Mouse (Mus musculus): ENCODE measurements around the gene Luzp2.
A peak's percentile ranks its signal among the peaks of the same experiment; 100 is the strongest.

Luzp2 gene

DNA sequence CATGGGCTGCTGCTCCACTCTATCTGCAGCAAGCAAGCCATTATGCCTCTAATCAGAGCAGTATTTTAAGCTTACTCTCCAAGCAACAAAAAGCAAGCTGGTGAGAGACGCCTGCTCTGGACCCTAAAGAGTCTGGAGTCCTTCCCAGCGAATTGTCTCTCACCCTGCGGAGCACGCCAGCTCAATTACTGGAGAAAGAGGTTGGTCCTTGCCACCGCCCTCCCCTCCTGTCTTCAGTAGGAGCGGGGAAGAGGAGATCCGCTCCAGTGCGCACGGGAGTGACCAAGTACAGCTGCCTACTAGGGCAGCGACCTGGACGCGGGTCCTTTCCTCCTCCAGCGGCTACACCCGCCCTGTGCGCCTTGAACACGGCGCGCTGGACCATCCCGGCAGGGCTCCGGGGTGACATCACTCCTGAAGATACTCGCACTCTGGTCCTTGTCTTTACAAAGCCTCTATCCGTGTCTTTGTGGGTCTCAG is at the start of gene Luzp2:
Luzp2 (plus strand) TSS at position 127 of the 480 bp plus-strand sequence.
- peak; percentile 1 for DNase-seq (ENCODE audit: extremely low read depth, insufficient read length, low spot score)

DNA sequence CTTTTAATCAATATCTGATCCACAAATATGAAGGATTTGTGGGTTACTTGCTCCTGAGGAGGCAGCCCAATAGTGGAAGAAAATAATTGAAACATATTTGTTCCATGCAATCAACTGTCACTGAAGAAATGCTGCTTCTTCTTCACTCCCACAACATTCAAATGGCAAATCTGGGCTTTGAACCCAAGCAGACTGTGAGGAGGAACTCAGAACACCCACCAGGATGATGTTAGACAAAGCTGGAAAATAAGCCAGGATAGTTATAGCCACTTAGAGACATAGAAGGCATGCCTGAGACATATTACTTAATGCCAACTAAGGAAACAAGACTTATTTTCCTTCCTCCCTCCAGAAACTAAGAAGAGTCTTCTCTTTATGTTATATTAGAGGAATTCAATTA is 47.8 kb upstream of the Luzp2 start:
- DNase-seq (ENCODE audit: extremely low read depth, insufficient read length, low spot score): no peak

DNA sequence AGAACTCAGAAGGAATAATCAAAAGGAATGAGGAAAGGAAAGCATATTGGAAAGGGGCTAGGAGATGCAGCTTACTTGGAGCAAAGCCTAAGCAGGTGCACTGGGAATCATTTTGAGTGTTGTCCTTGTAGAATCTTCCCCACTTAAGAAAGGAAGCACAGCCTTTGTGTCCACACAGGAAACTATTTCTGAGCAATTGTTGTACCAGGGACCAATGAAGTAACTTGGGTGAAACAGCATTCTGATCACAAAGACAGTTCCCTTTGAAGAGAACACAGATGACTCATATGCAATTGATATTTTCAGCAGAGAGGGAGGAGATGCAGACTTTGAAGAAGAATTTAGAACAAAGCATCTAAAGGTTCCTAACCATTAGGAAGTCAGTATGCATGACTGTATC is 16.7 kb upstream of the Luzp2 start:
- DNase-seq (ENCODE audit: extremely low read depth, insufficient read length, low spot score): no peak

DNA sequence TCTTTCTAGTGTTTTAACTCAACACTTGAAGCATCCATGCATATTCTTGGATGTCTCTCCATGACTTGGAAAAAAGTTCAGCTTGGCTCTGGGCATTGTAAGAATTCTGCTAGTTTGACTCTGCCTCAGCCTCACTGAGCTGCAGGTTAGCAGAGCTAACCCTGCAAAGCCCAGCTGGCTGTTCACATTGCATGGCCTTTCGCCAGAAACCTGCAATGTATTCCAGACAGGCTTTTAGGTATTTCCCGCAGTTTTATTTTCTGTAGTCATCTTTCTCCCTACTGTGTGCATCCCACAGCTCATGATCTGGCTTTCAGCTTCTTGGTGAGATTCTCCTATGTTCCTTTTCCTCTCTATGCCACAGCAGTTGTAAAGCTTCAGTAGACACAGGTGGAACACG is 6.5 kb upstream of the Luzp2 start:
- DNase-seq (ENCODE audit: extremely low read depth, insufficient read length, low spot score): no peak

DNA sequence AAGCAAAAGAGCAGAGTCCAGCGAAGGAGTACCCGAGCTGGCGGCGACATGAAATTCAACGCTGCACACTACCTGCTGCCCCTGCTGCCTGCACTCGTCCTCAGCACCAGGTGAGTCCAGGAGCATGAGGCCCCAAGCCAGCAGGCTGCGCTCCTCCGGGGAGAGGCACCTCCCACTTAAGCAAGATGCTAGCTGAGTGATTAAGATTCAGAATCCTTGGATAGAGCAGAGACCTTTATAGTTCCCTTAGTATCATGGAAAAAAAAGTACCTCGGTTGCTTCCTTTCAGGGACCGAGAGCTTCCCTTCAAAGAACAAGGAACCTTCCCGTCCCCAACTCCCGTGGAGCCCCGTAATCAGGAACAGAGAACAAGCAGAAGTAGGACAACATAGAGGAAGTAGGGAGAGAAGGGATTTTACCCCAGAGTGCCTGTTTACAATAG is 634 bp downstream of the Luzp2 start:
- DNase-seq (ENCODE audit: extremely low read depth, insufficient read length, low spot score): no peak

DNA sequence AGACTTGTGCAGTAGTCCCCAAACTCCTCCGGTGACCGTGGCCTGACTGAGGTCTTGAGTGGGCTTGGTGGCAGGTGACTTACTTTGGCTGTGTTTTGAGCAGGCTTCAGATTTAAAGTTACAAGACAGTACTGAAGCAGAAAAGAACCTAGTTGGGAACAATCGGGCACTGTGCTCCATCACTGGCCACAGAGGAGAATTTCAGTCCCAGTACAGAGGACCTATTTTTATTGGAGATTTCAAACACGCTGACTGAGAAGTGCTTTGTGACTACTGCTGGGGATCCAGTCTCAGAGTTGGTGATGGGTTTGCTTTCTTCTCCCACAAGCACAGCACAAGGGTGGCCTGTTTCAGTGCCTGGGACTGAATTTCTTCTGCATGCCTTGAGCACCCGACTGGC is 1.1 kb downstream of the Luzp2 start:
- DNase-seq (ENCODE audit: extremely low read depth, insufficient read length, low spot score): no peak

DNA sequence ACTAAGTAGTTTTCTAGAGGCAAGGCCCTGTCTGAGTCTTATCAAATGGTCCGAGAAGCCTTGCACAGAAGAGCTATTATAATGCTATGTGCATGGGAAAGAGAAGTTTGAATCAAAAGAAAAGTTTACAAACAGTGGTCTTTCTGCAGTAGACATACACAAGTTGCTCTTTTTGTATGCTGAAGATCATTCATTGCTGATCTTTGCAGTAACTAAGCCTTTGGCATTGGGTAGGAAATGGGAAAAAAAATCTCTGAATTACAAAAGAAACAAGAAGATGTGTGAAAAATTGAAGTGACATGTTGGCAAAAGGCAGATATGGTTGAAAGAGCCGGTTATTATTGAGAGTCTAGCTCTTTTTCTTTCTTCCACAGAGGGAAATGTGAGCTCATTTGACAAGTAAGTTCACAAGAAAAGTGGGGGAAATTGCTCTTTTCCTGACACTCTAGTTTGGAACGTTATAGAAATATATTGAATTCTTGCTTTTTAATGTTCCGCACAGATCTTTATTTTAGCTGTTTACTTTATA is 7.6 kb downstream of the Luzp2 start:
- DNase-seq (ENCODE audit: extremely low read depth, insufficient read length, low spot score): no peak

DNA sequence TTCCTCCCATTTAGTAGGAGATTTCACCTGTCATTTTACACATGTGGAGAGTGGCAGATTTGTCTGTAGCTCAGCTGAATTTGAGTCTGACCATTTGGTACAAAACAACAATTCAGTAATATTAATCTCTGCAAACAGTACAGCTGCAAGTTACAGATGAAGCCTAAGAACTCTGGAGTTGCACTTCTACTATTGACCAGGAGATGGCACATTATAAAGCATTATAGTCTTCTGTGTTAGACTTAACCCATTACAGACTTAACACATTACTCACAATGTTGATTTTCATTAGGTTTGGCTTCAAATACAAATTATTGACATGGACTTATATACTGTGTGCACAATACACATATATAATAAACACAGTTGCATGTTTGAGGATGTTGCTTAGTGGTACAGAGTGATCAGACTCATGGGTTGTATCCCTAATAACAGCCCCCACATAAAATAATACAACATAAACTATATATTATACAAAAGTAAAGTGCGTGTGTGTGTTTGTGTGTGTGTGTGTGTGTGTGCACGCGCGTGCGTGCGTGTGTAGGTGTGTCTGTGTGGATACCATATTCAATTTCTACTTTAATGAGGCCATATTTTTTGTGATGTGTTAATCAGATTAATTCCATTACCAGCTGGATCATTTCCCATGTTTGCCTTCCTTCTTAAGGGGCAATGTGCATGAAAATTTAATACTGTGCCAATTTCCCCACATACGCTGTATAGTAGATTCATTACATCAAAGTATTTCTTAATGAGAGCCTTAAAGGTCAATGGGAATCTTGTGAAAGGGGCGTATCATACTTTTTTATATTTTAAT is 10.8 kb downstream of the Luzp2 start:
- DNase-seq (ENCODE audit: extremely low read depth, insufficient read length, low spot score): no peak

DNA sequence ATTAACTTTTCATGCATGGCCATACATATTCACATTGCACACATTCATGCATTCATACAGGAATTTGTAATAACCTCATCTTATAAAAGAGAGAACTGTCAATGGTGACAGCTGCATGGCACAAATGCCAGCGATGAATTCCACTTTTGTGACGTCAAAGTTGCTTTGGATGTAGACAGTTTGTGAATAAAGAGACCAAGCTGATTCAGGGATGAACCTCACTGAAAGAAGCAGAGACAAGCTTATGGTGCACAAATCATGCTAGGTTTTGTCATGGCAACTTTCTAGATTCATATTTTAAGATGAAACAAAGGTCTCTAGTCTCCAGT is 11.4 kb downstream of the Luzp2 start:
- no peak for DNase-seq (ENCODE audit: extremely low read depth, insufficient read length, low spot score)

DNA sequence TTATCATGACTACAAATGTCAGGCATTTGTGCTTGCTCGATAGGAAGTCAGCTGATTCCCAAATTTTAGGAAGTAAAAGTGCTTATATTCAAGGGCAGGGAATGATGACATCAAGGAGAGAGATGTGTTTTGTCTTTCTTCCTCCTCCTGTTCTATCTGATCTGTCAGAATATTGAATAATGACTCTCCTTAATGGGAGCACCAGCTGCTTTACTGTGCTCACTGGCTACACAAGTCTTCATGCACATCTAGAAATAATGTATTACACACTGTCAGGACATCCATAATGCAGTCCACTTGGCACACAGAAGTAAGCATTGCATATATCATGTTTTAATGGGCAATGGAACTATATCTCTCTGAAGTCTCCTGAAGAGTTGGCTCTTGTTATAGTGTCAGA is 17.6 kb downstream of the Luzp2 start:
- no peak for DNase-seq (ENCODE audit: extremely low read depth, insufficient read length, low spot score)

DNA sequence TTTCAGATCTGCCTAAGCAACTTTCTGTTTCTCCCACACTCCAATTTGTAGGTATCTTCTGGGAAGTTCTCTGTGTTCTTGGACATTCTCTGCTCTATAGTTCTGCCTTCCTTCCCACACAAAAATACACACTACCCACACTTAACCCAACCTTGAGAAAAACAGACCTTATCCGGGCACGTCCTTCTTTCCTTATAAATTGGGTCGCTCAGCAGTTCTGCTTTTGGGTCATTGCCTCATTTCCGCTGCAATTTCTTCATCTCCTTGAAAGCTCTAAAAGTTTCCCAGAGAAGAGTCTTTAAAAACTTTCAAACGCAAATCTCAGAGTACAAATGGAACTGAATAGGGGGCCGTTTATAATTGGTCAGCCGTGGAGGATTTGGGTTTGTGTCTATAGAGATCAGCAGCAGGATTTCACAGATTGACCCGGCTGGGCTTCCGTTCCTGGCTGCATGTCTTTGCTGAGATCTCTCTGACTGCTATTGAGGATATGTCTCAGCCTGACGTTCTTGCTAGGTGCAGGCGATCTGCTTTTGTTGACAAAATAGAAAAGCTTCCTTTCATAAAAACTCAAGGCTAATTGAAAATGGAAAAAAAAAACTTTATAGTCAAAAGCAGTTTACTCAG is 26.0 kb downstream of the Luzp2 start:
- no peak for DNase-seq (ENCODE audit: extremely low read depth, insufficient read length, low spot score)

DNA sequence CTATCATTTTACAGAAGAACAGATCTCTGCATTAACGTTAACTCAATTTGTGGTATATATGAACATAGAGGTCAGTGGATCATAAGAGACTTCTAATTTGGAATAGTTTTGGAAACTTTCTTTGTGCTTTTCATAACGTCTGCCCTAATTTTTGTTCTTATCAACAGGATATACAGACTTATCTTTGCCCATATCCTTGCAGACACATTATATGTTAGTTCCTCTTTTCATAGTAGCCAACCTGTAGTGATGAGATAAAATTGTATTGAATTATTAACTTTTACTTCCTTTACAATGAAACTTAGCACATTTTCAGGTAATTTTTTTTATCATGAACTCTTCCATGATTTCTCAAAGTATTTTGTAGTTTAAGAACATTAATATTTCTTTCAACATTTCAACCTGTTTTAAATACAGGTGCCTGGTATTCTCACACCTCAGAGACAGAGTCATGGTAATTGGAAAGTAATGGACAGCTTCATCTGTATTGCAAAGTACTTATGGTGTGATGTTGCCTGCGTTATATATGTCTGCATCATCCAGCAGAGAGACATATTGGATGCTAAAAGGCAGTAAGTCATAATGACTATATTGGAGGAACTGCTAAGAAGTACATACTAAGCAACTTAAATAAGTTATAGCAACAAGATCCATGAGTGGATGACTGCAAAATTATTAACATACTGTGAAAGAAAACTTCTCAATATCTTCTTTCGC is 43.8 kb downstream of the Luzp2 start:
- no peak for DNase-seq (ENCODE audit: extremely low read depth, insufficient read length, low spot score)

DNA sequence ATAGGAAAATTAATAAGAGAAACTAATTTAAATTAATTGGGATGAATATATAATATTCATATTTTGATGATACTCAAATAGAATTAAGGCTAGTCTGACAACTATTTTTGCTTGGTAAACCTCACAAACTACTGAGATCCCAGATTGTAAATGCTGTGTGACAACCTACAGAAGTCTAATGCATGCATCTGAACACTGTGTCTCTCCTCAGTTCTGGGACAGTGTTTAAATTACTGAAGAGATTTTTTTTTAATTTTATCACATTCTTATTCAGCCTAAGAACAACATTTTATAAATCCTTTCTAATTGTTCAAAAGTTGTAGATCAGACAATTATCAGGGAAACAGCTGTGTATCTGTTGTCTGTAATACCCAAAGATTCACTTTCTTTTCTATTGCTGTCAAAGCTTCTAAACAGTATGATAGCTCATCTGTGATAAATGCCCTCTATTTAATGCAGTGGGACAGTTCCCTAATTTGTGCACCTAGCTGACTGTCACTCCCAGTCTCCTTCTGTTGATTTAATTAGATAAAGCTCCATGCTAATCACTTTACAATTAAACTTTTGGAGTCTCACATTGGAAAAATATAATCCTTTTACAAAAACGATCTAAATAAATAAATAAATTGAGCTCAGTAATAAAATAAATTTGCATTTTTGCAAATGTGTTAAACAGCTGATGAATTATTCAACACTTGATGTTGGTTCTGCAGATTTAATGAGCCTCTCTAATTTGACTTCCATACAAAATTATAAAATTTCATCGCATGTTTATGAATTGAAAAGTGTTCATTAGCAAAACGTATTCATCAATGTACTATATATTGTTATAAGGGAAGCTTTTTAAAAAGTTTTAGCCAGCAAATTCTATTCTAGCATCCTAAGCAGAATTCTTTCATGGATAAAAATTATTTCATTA is 58.7 kb downstream of the Luzp2 start:
- DNase-seq (ENCODE audit: extremely low read depth, insufficient read length, low spot score): no peak

DNA sequence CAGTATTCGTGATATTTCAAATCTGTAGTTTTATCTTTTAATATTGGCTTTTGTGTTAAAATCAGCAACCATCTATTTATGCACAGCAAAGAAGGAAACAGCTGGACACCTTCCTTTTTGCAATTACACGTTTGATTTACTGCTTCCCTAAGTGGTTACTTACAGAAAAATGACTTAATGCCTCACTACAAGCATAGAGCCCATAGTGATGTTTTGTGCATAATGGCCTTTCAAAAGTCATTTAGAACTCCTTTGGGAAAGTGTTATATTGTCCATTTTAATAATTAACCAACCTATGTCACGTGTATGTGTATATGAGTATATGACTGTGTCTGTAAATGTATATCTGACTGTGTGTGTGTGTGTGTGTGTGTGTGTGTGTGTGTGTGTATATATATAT is 63.3 kb downstream of the Luzp2 start:
- no peak for DNase-seq (ENCODE audit: extremely low read depth, insufficient read length, low spot score)

DNA sequence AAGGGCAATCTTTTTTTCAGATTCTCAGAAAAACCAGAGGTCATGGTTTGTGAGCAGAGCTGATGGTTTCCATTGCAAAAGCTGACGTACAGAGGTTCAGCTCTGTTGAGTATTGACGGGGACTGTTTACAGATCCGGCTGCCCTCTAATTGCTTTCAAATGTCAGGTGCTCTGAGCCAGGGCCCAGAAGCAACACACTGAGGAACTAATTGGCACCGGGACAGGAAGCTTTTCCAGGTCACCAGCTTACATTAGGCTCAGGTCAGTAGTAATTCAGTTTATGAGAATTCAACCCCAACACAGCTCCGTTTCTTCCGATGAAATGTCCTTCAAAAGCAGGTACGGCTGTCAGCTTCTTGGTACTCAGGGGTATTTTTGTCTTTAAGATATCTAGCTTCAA is 74.7 kb downstream of the Luzp2 start:
- DNase-seq (ENCODE audit: extremely low read depth, insufficient read length, low spot score): no peak

DNA sequence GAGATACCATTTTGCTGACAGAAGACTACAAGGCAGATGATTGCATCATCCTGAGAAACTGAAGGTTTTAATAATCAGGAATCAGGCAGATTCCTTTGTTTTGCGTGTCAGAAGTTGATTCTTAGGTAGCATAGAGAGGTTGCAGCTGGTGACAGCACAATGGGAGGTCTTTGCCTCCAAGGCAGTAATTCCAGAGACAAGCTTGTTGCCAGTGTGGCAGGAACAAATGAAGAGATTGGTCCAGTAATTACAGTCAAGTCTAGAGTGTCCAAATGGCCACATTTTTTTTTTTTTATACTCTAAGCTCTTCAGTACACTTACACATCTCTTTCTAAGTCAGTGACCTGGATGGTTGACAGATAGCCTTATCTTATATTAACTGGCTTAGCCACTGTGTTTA is 78.7 kb downstream of the Luzp2 start:
- DNase-seq (ENCODE audit: extremely low read depth, insufficient read length, low spot score): no peak

DNA sequence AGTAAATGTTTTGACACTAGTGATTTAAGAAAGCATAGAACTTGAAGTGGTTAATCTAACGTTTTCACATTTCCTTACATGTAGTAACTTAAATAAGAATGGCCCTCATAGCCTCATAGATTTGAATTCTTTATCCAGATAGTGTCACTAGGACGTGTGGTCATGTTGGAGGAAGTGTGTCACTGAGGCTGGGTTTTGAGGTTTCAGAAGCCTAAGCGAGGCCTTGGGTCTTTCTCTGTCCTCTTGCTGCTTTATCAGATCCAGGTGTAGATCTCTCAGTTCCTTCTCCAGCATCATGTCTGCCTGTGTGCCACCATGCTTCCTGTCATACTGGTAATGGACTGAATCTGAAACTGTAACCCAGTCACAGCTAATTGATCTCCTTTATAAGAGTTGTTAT is 86.7 kb downstream of the Luzp2 start:
- DNase-seq (ENCODE audit: extremely low read depth, insufficient read length, low spot score): no peak

DNA sequence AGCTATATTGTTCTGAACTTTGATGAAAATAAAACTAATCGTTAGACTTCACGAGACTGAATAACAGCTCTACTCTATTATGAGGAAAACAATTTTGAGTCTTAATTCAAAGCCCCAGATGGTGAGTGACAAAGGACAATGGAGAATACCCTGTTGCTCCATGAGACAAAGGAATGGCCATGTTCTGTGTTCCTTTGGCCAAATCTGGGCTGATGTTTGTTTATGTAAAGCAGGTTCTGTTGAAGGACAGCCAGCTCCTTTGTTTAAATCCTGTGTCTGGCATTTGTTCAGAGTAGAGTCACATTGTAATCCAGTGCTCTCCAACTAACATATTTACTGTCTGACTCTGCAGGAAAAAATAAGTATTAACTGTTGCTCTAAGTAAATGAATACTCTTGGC is 121.5 kb downstream of the Luzp2 start:
- no peak for DNase-seq (ENCODE audit: extremely low read depth, insufficient read length, low spot score)

DNA sequence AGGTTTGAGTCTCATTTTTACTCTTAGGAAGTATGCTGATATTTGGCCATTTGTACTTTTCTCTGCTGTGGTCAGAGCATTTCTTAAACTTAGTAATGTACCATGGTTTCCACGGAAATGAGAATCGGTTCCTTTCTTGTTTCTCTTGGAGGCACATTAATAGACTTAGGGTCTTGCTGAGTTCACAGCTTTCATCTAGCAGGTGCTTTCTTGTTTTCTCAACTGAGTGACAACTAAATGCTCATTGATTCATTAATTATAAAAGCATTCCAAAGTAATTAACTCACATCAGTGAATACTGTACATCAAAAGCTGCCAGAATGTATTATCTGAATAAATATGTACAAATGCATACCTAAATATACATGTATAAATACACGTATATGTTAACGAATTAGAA is 127.4 kb downstream of the Luzp2 start:
- DNase-seq (ENCODE audit: extremely low read depth, insufficient read length, low spot score): no peak

DNA sequence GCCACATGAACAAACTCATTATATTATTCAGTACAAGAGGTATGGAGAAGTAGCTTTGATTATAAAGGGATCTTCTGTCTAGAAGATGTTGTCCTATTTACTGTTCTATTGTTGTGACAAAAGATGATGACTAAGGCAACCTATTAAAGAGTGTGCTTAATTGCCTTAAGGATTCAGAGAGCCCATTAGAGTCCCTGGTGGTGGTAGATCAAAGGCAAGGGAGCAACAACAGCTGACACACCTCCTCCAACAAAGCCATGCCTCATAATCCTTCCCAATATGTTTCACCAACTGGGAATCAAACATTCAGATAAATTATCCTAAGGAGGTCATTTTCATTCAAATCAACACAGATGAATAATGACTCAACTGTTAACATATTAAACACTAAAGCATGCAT is 142.1 kb downstream of the Luzp2 start:
- DNase-seq (ENCODE audit: extremely low read depth, insufficient read length, low spot score): no peak

DNA sequence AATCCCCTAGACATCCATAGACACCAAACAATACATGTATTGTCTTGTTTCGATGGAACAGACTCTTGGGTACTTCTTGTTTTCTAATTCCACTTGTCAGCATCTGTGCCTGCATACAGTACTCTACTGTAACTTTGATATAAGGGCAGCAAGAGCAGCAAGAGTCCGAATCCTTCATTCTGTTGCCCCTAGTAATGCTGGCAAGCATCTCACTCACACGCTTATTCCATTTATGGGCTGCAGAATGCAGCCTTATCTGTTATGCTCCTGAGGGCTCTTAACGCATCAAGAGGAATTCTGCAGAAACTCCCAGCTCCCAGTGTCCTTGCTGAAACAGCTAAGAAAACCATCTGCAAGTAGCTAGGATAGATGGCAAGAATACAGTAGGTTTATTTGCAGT is 145.3 kb downstream of the Luzp2 start:
- DNase-seq (ENCODE audit: extremely low read depth, insufficient read length, low spot score): no peak

Measured in 3134 (cell line).